Mouse (Mus musculus) MEL (cell line): Measurements from ENCODE around the gene Ctsh. TPM values are rescaled to one million over a fixed set of nuclear protein-coding genes. Genes with fewer than 3 reads are reported as not detected.

Experiments
- DNase-seq: peaks from one replicate; pipeline ENCODE4 v3.0.0; 2011; ENCODE audit warnings: low read depth, low spot score
- H3K27ac ChIP-seq: 2 replicates; pipeline ENCODE4 v1.5.1; 2012; ENCODE audit warnings: low read depth, mild to moderate bottlenecking, control low read depth, low read length, moderate library complexity; ENCODE audit not compliant: control insufficient read depth
- H3K27me3 ChIP-seq, 2 experiments: fragments of 150-350 bp in 1 of 2; sonication (generic) in 1 of 2; 2 replicates each; pipeline ENCODE4 v1.6.1; 2012; ENCODE audit warnings: low read length in 2 of 2, mild to moderate bottlenecking in 2 of 2, improper control_type of control experiment in 1 of 2, moderate library complexity in 1 of 2; ENCODE audit not compliant: insufficient read depth in 2 of 2, control insufficient read depth in 1 of 2
- H3K36me3 ChIP-seq, 2 experiments: 2 replicates each; pipeline ENCODE4 v1.6.1; 2012 to 2014; ENCODE audit warnings: low read length in 2 of 2, improper control_type of control experiment in 1 of 2, inconsistent platforms in 1 of 2, mild to moderate bottlenecking in 1 of 2; ENCODE audit not compliant: insufficient read depth in 2 of 2, control insufficient read depth in 1 of 2
- H3K4me1 ChIP-seq, 2 experiments: fragments of 150-350 bp in 1 of 2; sonication (generic) in 1 of 2; 2 replicates each; pipeline ENCODE4 v1.6.1; 2012; ENCODE audit warnings: low read length in 2 of 2, improper control_type of control experiment in 1 of 2, mild to moderate bottlenecking in 1 of 2; ENCODE audit not compliant: insufficient read depth in 2 of 2, control insufficient read depth in 1 of 2
- H3K4me3 ChIP-seq, 2 experiments: fragments of 150-350 bp in 1 of 2; sonication (generic) in 1 of 2; 2 replicates each; pipeline ENCODE4 v1.5.1; 2012; ENCODE audit warnings: low read depth in 2 of 2, low read length in 2 of 2, mild to moderate bottlenecking in 2 of 2, moderate library complexity in 2 of 2, control low read depth in 1 of 2, improper control_type of control experiment in 1 of 2; ENCODE audit not compliant: control insufficient read depth in 1 of 2, insufficient read depth in 1 of 2
- H3K79me2 ChIP-seq: 2 replicates; pipeline ENCODE4 v1.6.1; 2012; ENCODE audit warnings: mild to moderate bottlenecking, low read length, moderate library complexity; ENCODE audit not compliant: control insufficient read depth, poor library complexity, insufficient read depth
- H3K9ac ChIP-seq: 2 replicates; pipeline ENCODE4 v1.6.1; 2012; ENCODE audit warnings: low read depth, mild to moderate bottlenecking, control low read depth, low read length, moderate library complexity; ENCODE audit not compliant: control insufficient read depth, poor library complexity, severe bottlenecking
- H3K9me3 ChIP-seq: fragments of 150-350 bp; sonication (generic); replicated peaks from 2 replicates; pipeline ENCODE4 v1.6.1; 2012; ENCODE audit warnings: mild to moderate bottlenecking, low read length, improper control_type of control experiment, moderate library complexity; ENCODE audit not compliant: insufficient read depth
- CTCF ChIP-seq, 3 experiments: IDR thresholded peaks in 2 of 3; conservative IDR thresholded peaks in 1 of 3; 2 replicates each; pipeline ENCODE4 v1.5.1; 2011 to 2012; ENCODE audit warnings: low read length in 3 of 3, low read depth in 2 of 3, mild to moderate bottlenecking in 2 of 3, improper control_type of control experiment in 1 of 3, inconsistent platforms in 1 of 3, mixed read lengths in 1 of 3, moderate library complexity in 1 of 3; ENCODE audit not compliant: control insufficient read depth in 1 of 3, insufficient read depth in 1 of 3, poor library complexity in 1 of 3, severe bottlenecking in 1 of 3
- GABPA ChIP-seq: IDR thresholded peaks from 2 replicates; pipeline ENCODE4 v1.6.1; 2012; ENCODE audit warnings: low read depth, mild to moderate bottlenecking, inconsistent platforms, low read length, improper control_type of control experiment, moderate library complexity
- JUND ChIP-seq: IDR thresholded peaks from 2 replicates; pipeline ENCODE4 v1.6.1; 2011; ENCODE audit warnings: low read depth, mild to moderate bottlenecking, improper control_type of control experiment, low read length
- MAFK ChIP-seq: IDR thresholded peaks from 2 replicates; pipeline ENCODE4 v1.6.1; 2011; ENCODE audit warnings: low read depth, mild to moderate bottlenecking, low read length, improper control_type of control experiment, borderline replicate concordance
- MAX ChIP-seq: IDR thresholded peaks from 2 replicates; pipeline ENCODE4 v1.6.1; 2011; ENCODE audit warnings: low read length, improper control_type of control experiment
- MXI1 ChIP-seq: IDR thresholded peaks from 2 replicates; pipeline ENCODE4 v1.6.1; 2011; ENCODE audit warnings: mild to moderate bottlenecking, low read depth, low read length, improper control_type of control experiment
- MYB ChIP-seq: IDR thresholded peaks from 2 replicates; pipeline ENCODE4 v1.6.1; 2011; ENCODE audit warnings: mild to moderate bottlenecking, low read depth, low read length, improper control_type of control experiment
- MYC ChIP-seq: IDR thresholded peaks from 2 replicates; pipeline ENCODE4 v1.6.1; 2011; ENCODE audit warnings: low read depth, mild to moderate bottlenecking, low read length, improper control_type of control experiment, moderate library complexity
- NRF1 ChIP-seq: IDR thresholded peaks from 2 replicates; pipeline ENCODE4 v1.6.1; 2014; ENCODE audit warnings: low read depth, mild to moderate bottlenecking, inconsistent platforms, low read length, improper control_type of control experiment, moderate library complexity; ENCODE audit not compliant: poor library complexity, insufficient read depth, severe bottlenecking
- POLR2AphosphoS2 ChIP-seq: IDR thresholded peaks from 2 replicates; pipeline ENCODE4 v1.6.1; 2011; ENCODE audit warnings: low read length, improper control_type of control experiment
- RCOR1 ChIP-seq: IDR thresholded peaks from 2 replicates; pipeline ENCODE4 v1.6.1; 2012; ENCODE audit warnings: low read depth, mild to moderate bottlenecking, inconsistent platforms, low read length, improper control_type of control experiment
- TAL1 ChIP-seq: IDR thresholded peaks from 2 replicates; pipeline ENCODE4 v1.6.1; 2012; ENCODE audit warnings: mild to moderate bottlenecking, inconsistent platforms, low read length, moderate library complexity, mixed read lengths
- UBTF ChIP-seq: IDR thresholded peaks from 2 replicates; pipeline ENCODE4 v1.6.1; 2012; ENCODE audit warnings: low read depth, mild to moderate bottlenecking, inconsistent platforms, low read length, improper control_type of control experiment, moderate library complexity, borderline replicate concordance; ENCODE audit not compliant: insufficient read depth
- ZNF384 ChIP-seq: IDR thresholded peaks from 2 replicates; pipeline ENCODE4 v1.6.1; 2012; ENCODE audit warnings: low read depth, mild to moderate bottlenecking, inconsistent platforms, low read length, improper control_type of control experiment
- polyA plus RNA-seq, 2 experiments: library from polyadenylated mRNA; stranded (reverse) in 1 of 2; unstranded in 1 of 2; fragments of >175 nt in 1 of 2; fragments of >200 nt in 1 of 2; gene quantifications; 2 replicates each; pipeline versions ENCODE4 v1.2.1 to v1.2.4; 2012; ENCODE audit warnings: low replicate concordance in 2 of 2, low read depth in 1 of 2; ENCODE audit not compliant: insufficient read length in 2 of 2, insufficient read depth in 1 of 2, missing spikeins in 1 of 2
- total RNA-seq: library from RNA; depleted of rRNA; stranded (reverse); fragments of 300-350 nt; gene quantifications from 2 replicates; pipeline ENCODE4 v1.2.3, GENCODE M21; 2012

Ctsh gene
- total and polyA plus RNA-seq, 3 experiments: not detected

DNA sequence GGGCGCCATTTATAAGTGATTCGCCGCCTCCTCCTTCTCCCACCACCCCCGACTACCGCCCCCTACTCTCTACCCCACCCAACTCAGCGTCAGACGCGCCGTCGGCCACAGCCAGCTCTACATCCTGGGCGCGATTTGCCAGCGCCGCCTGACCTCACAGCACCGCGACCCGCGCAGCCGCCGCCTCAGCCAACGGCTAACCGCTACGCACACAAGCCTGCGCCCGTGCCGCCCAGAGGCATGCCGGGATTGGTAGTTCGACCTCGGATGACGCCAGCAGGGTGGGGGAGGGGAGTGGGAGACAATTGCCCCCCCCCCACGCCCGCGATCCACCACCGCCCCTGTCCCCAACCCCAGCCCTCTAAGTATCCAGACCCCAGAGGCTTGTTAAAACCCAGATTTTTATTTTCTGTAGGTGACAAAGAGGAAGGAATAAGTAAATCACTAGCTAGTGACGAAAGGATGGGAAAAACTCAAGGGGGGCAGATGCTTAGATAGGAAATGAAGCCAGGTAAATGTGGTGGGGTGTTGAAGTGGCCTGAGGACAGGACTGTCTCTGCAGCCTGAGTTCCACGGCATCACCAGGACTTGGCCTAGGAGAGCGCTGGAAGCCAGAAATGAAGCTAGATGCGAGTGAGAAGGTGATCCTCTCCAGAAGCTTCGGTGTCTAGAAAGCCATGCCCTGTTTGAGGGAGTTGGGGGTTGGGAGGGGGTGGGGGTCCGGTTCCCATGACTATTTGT is 60.8 kb downstream of the Ctsh start, which contains the start of gene Morf4l1 (continued):
- TF ChIP-seq JUND (no peak), MXI1 (peak; percentile 61; the same call in 1 of the 2 replicates), NRF1 (peak; percentile 73), TAL1 (no peak), POLR2AphosphoS2 (no peak), MYB (no peak), MYC (no peak), RCOR1 (no peak), GABPA (no peak)

DNA sequence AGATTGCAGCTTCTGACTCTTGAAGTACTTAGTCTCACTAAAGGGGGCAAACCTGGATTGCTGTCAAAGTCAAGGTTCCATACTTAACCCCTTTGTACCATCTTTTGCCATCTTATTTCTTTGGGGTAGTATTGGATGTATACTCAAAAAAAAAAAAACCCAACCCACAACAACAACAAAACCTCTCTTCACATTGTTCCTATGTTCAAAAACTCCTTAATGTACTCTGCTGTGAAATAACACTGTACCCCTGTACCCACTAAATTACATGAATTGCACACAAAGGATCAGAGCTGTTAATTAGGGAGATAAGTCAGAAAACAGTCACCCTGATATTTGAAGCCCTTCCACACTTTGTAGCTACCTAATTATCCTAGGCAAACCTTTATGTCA is 61.4 kb downstream of the Ctsh start:
- TF ChIP-seq CTCF (IDR thresholded peaks at IDR 0.05 in 2 of 3, conservative IDR thresholded peaks at IDR 0.05 in 1 of 3; ENCODE audit: control insufficient read depth in 1 of 3, insufficient read depth in 1 of 3, low read depth in 2 of 3, low read length in 3 of 3, poor library complexity in 1 of 3, severe bottlenecking in 1 of 3): no peak
- TF ChIP-seq MAX: no peak
- peak; percentile 71 for TF ChIP-seq ZNF384
- H3K4me3 ChIP-seq: peak overlapping the region; percentile 62 to 89
- no peak overlapping the region for H3K27ac ChIP-seq
- H3K79me2 ChIP-seq: peaks cover 40% of the 10 kb centered on the region
- peaks cover 0 to 25% of the 10 kb centered on the region in 2 experiments; a peak in 2 of 4 replicates for H3K36me3 ChIP-seq
- H3K4me1 ChIP-seq: peaks cover 6% of the 10 kb centered on the region in 2 experiments; a peak in 3 of 4 replicates
- no peaks in the 10 kb centered on the region for H3K9me3 ChIP-seq
- peak overlapping the region; percentile 64 for H3K9ac ChIP-seq
- DNase-seq: no peak
- no peaks in the 10 kb centered on the region for H3K27me3 ChIP-seq

DNA sequence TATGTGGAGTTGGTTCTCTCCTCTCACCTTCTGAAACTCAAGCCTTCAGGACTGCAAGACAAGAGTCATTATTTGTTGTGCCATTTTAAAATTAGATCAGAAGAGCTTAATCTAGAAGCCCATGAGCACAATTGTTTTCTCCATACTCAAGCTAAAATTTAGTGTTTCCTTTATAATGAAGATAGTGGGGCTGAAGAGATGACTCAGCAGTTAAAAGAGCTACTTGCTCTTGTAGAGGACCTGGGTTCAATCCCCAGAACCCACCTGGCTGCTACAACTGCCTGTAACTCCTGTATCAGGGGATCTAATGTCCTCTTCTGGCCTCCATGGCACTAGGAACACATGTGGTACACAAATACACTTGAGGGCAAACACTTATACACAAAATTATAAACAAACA is 63.3 kb downstream of the Ctsh start:
- Histone ChIP-seq H3K9ac (no peak overlapping the region), H3K27ac (no peak overlapping the region), H3K4me1 (peaks cover 0 to 3% of the 10 kb centered on the region in 2 experiments; a peak in 3 of 4 replicates), H3K9me3 (no peaks in the 10 kb centered on the region), H3K27me3 (no peaks in the 10 kb centered on the region), H3K36me3 (peaks cover 0 to 11% of the 10 kb centered on the region in 2 experiments; a peak in 2 of 4 replicates), H3K79me2 (peaks cover 22% of the 10 kb centered on the region), H3K4me3 (no peak overlapping the region)
- no peak for TF ChIP-seq UBTF
- TF ChIP-seq MAFK: peak; percentile 73; the same call in 1 of the 2 replicates
- peak; percentile 36 for DNase-seq
